Mouse (Mus musculus) lung, adult 2 months (tissue): Measurements from ENCODE around the gene Usp32.

Source experiments
- CTCF ChIP-seq: fragments of 200-500 bp; IDR thresholded peaks from 2 replicates; pipeline ENCODE4 v1.5.1; 2011; ENCODE audit warnings: mild to moderate bottlenecking, low read length, control low read depth; ENCODE audit not compliant: insufficient read depth
- POLR2A ChIP-seq: fragments of 200-500 bp; IDR thresholded peaks from 2 replicates; pipeline ENCODE4 v1.6.1; 2011; ENCODE audit warnings: low read depth, mild to moderate bottlenecking, control low read depth, low read length, borderline replicate concordance; ENCODE audit errors: extremely low read depth

DNA sequence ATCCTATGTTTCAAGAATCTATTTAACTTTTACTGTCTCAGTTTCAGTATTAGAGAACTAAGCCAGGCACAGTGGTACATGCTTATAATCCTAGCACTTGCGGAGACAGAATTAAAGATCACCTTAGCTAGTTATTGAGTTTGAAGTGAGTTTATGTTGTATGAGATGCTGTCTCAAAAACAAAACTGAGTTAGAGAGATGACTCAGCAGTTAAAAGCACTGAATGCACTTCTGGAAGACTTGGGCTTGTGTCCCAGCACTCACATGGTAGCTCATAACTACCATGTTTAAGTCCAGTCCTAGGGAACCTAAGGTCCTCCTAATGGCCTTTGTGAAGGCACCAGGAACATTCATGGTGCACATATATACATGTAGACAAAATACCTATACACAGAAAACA is 82.4 kb downstream of the Usp32 start:
- TF ChIP-seq CTCF: no peak
- no peak for TF ChIP-seq POLR2A
